Mouse (Mus musculus) heart, embryonic 12.5 days (tissue): Measurements from ENCODE around the gene Tbc1d22a. TPM values are rescaled to one million over a fixed set of nuclear protein-coding genes. Genes with fewer than 3 reads are reported as not detected.

ENCODE experiments used
- ATAC-seq: fragments of 200-750 bp; cut with Nextera tagmentation; 2 replicates; pipeline ENCODE4 v1.8.0; 2017; ENCODE audit warnings: moderate TSS enrichment, moderate library complexity; ENCODE audit not compliant: insufficient number of reproducible peaks, low FRiP score
- H3K27ac ChIP-seq: fragments of 300-500 bp; sonication (generic); 2 replicates; pipeline ENCODE4 v1.5.1; 2016; ENCODE audit warnings: mild to moderate bottlenecking, moderate library complexity; ENCODE audit not compliant: poor library complexity, severe bottlenecking
- H3K27me3 ChIP-seq: fragments of 300-500 bp; sonication (generic); replicated peaks from 2 replicates; pipeline ENCODE4 v1.6.1; 2016; ENCODE audit warnings: mild to moderate bottlenecking, moderate library complexity
- H3K36me3 ChIP-seq: fragments of 300-500 bp; sonication (generic); 2 replicates; pipeline ENCODE4 v1.6.1; 2016; ENCODE audit warnings: mild to moderate bottlenecking, moderate library complexity
- H3K4me1 ChIP-seq: fragments of 300-500 bp; sonication (generic); replicated peaks from 2 replicates; pipeline ENCODE4 v1.6.1; 2016; ENCODE audit warnings: mild to moderate bottlenecking
- H3K4me2 ChIP-seq: fragments of 300-500 bp; sonication (generic); 2 replicates; pipeline ENCODE4 v1.6.1; 2016; ENCODE audit warnings: mild to moderate bottlenecking, moderate library complexity
- H3K4me3 ChIP-seq: fragments of 300-500 bp; sonication (generic); 2 replicates; pipeline ENCODE4 v1.5.1; 2016; ENCODE audit warnings: mild to moderate bottlenecking
- H3K9ac ChIP-seq: fragments of 300-500 bp; sonication (generic); 2 replicates; pipeline ENCODE4 v1.6.1; 2016; ENCODE audit warnings: mild to moderate bottlenecking, moderate library complexity
- H3K9me3 ChIP-seq: fragments of 300-500 bp; sonication (generic); replicated peaks from 2 replicates; pipeline ENCODE4 v1.6.1; 2016; ENCODE audit warnings: mild to moderate bottlenecking, moderate library complexity
- WGBS: fragments of 180-500 bp; shearing (Covaris S2); methylation state at CpG from one replicate; pipeline ENCODE4 v1.1.7; 2016; 5-methylcytosine and 5-hydroxymethylcytosine counted together
- polyA plus RNA-seq: library from polyadenylated mRNA; unstranded; fragments of >200 nt; fragmentation: Nextera tagmentation; extraction: Ambion mirVana; gene quantifications from 2 replicates; pipeline ENCODE4 v1.2.1, GENCODE M21; 2016

The Tbc1d22a gene
- polyA plus RNA-seq, 1 experiment from 2014 or later: 10.3 TPM

DNA sequence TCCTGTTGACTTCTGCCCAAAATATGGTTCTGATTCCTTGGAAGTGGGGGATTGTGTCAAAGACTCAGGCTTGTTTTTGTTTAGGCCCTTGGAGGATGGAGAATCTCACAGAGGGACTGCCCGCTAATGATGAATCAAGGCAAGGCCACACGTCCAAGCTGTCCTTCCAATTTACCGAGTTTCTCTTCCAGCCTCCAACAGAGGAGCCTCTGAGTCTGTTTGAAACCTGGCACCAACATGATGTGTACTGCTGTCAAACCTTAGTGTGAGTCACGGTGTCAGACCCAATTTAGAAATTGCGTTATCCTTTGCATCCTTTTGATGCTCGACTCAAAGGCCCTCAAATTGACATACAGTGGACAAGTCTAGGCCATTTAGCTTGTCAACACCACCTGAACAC, 126.5 kb downstream of the Tbc1d22a start:
- no peak overlapping the region for H3K4me2 ChIP-seq
- H3K9ac ChIP-seq: no peak overlapping the region
- WGBS: 52% methylated on average over 6 of the region's 6 CpGs
- H3K4me1 ChIP-seq: 0 out of 2 replicates have a peak, but pooled peaks cover 4% of the 10 kb centered on the region
- H3K4me3 ChIP-seq: no peak overlapping the region
- no peaks in the 10 kb centered on the region for H3K36me3 ChIP-seq
- no peak overlapping the region for H3K27ac ChIP-seq
- peaks cover 18% of the 10 kb centered on the region; the same call in 1 of the 2 replicates for H3K27me3 ChIP-seq
- no peak for ATAC-seq
- no peaks in the 10 kb centered on the region for H3K9me3 ChIP-seq

DNA sequence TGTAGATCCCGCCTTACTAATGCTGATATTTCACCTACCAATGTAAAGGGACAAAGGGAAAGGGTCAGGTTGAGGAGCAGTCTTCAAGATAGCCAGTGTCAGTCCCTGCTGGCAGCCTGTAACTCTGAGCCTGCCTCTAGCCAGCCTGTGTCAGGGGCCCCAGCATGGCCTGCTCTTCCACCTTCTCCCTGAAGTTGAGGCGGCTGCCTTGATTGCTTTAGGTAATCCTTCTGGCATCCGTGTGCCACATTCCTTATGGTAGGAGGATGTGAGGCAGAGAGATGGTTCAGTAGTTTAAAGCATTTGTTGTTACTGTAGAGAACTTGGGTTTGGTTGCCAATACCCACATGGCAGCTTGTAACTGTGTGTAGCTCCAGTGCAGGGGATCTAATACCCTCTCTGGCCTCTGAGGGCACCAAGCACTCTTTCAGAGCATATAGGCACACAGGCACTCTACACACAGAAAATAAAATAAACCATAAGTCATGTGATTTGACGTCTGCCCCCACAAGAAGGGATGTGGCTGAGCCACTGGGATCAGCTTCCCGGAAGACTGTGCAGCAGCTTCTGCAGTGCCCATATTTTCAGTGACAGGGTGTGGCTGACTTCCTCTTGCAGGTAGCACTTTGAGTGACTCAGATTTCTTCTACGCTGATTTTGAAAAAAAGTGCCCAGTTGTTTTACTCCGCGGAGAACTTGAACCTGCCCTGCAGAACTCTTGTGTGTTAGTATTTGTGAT, 128.5 kb downstream of the Tbc1d22a start:
- WGBS: 76% methylated on average over 8 of the region's 8 CpGs

GRCm38 (mm10) chr15:86344906-86345331, 130.7 kb downstream of the Tbc1d22a start:
- Histone ChIP-seq H3K9ac (no peak overlapping the region), H3K4me1 (0 out of 2 replicates have a peak, but pooled peaks cover 4% of the 10 kb centered on the region), H3K4me2 (no peak overlapping the region), H3K27ac (no peak overlapping the region), H3K36me3 (no peaks in the 10 kb centered on the region), H3K4me3 (no peak overlapping the region), H3K27me3 (peaks cover 5% of the 10 kb centered on the region; the same call in 1 of the 2 replicates), H3K9me3 (no peaks in the 10 kb centered on the region)
- 80% methylated on average over 8 of the region's 8 CpGs for WGBS
- ATAC-seq: no peak

More for the DNA sequence above, 128.5 kb downstream of the Tbc1d22a start:
- peaks cover 11% of the 10 kb centered on the region; the same call in 1 of the 2 replicates for H3K27me3 ChIP-seq
- no peak overlapping the region for H3K27ac ChIP-seq
- H3K4me3 ChIP-seq: no peak overlapping the region
- H3K36me3 ChIP-seq: no peaks in the 10 kb centered on the region
- H3K9me3 ChIP-seq: no peaks in the 10 kb centered on the region
- H3K9ac ChIP-seq: no peak overlapping the region
- ATAC-seq: no peak
- H3K4me1 ChIP-seq: 0 out of 2 replicates have a peak, but pooled peaks cover 4% of the 10 kb centered on the region
- no peak overlapping the region for H3K4me2 ChIP-seq

- Histone ChIP-seq H3K9ac (no peak overlapping the region), H3K4me3 (no peak overlapping the region), H3K27ac (no peak overlapping the region), H3K4me1 (peaks cover 4% of the 10 kb centered on the region; the same call in 1 of the 2 replicates), H3K27me3 (peaks cover 8% of the 10 kb centered on the region; the same call in 1 of the 2 replicates), H3K4me2 (no peak overlapping the region), H3K9me3 (no peaks in the 10 kb centered on the region), H3K36me3 (no peaks in the 10 kb centered on the region)
- ATAC-seq: no peak
- WGBS: 61% methylated on average over 9 of the region's 9 CpGs
Measured at GRCm38 (mm10) chr15:86345907-86346306, 131.6 kb downstream of the Tbc1d22a start.

GRCm38 (mm10) chr15:86346606-86347005, 132.3 kb downstream of the Tbc1d22a start:
- 77% methylated on average over 3 of the region's 3 CpGs for WGBS

GRCm38 (mm10) chr15:86354932-86355331, 140.7 kb downstream of the Tbc1d22a start:
- Histone ChIP-seq H3K4me2 (no peak overlapping the region), H3K27ac (no peak overlapping the region), H3K9me3 (no peaks in the 10 kb centered on the region), H3K9ac (no peak overlapping the region), H3K36me3 (no peaks in the 10 kb centered on the region), H3K27me3 (0 out of 2 replicates have a peak, but pooled peaks cover 7% of the 10 kb centered on the region), H3K4me1 (peaks cover 4% of the 10 kb centered on the region; the same call in 1 of the 2 replicates), H3K4me3 (no peak overlapping the region)
- ATAC-seq: no peak
- 78% methylated on average over 2 of the region's 2 CpGs for WGBS

More at GRCm38 (mm10) chr15:86346606-86347005, 132.3 kb downstream of the Tbc1d22a start:
- Histone ChIP-seq H3K27ac (no peak overlapping the region), H3K4me2 (no peak overlapping the region), H3K36me3 (no peaks in the 10 kb centered on the region), H3K9ac (no peak overlapping the region), H3K4me3 (no peak overlapping the region), H3K4me1 (peaks cover 4% of the 10 kb centered on the region; the same call in 1 of the 2 replicates), H3K27me3 (peaks cover 8% of the 10 kb centered on the region; the same call in 1 of the 2 replicates), H3K9me3 (no peaks in the 10 kb centered on the region)
- ATAC-seq: no peak

GRCm38 (mm10) chr15:86355857-86356256, 141.6 kb downstream of the Tbc1d22a start:
- 0 out of 2 replicates have a peak, but pooled peaks cover 5% of the 10 kb centered on the region for H3K27me3 ChIP-seq
- H3K4me1 ChIP-seq: no peaks in the 10 kb centered on the region
- no peaks in the 10 kb centered on the region for H3K9me3 ChIP-seq
- H3K4me3 ChIP-seq: no peak overlapping the region
- H3K4me2 ChIP-seq: no peak overlapping the region
- WGBS: 60% methylated on average over 2 of the region's 2 CpGs
- no peak for ATAC-seq
- no peaks in the 10 kb centered on the region for H3K36me3 ChIP-seq
- H3K27ac ChIP-seq: no peak overlapping the region
- H3K9ac ChIP-seq: no peak overlapping the region

DNA sequence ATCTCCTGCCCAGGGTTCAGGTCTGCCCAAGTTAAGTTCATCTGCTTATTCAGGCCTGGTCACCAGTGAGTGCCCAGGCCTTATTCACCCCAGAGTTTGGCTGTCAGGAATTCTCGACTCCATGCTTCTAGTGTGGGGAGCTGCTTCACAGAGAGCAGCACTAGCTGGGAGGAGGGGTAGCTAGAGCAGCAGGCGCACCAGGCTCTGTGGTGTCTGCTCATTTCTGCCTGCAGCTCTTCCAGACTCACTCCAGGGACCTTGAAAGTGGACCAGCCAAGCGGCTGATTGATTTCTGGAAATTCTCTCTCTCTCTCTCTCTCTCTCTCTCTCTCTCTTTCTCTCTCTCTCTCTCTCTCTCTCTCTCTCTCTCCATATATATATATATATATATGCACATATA, 146.1 kb downstream of the Tbc1d22a start:
- Histone ChIP-seq H3K9ac (no peak overlapping the region), H3K4me3 (no peak overlapping the region), H3K27ac (no peak overlapping the region), H3K9me3 (no peaks in the 10 kb centered on the region), H3K4me1 (peaks cover 15% of the 10 kb centered on the region), H3K36me3 (no peaks in the 10 kb centered on the region), H3K27me3 (peaks cover 2% of the 10 kb centered on the region; the same call in 1 of the 2 replicates), H3K4me2 (no peak overlapping the region)
- no peak for ATAC-seq
- WGBS: 60% methylated on average over 3 of the region's 3 CpGs

DNA sequence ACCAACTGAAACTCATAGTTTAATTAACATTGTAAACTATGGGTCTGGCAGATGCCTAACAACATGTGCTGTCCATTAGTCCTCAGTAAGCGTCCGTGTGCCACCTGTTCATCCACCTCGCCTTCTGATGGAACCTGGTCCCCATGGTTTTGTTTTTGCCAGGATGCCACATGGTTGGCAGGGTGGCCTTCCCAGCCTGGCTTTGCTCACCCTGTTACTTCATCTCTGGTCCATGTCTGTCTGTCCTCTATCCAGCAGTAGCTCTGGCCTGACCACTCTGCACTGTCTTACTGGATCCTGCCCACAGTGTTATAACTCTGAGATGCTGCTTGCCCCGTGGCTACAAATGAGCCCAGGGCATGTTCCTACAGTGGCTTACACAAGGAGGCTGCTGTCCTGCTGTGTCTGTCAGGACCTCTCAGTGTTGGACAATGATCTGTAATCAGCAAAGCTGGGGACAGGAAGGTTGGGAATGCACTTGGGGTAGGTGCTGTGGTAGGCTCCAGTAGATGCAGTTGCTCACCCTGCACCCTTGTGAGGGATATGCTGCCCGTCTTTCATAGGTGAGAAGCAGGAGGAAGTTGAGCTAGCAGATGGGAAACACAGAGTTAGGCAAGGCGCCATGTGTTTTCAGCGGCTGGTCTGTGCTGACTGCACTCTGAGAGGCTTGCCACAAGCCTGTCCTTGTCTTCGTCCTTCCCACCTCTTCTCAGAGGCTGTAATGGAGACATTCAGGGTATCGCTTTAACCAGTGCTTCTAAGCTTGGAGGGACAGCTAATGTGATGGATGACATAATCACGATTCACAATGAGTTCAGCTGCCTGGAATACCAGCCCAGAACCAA, 148.3 kb downstream of the Tbc1d22a start:
- Histone ChIP-seq H3K9ac (no peak overlapping the region), H3K27me3 (peaks cover 4% of the 10 kb centered on the region; the same call in 1 of the 2 replicates), H3K4me1 (peaks cover 15% of the 10 kb centered on the region), H3K9me3 (no peaks in the 10 kb centered on the region), H3K4me2 (no peak overlapping the region), H3K27ac (no peak overlapping the region), H3K4me3 (no peak overlapping the region), H3K36me3 (no peaks in the 10 kb centered on the region)
- no peak for ATAC-seq
- 57% methylated on average over 10 of the region's 10 CpGs for WGBS

DNA sequence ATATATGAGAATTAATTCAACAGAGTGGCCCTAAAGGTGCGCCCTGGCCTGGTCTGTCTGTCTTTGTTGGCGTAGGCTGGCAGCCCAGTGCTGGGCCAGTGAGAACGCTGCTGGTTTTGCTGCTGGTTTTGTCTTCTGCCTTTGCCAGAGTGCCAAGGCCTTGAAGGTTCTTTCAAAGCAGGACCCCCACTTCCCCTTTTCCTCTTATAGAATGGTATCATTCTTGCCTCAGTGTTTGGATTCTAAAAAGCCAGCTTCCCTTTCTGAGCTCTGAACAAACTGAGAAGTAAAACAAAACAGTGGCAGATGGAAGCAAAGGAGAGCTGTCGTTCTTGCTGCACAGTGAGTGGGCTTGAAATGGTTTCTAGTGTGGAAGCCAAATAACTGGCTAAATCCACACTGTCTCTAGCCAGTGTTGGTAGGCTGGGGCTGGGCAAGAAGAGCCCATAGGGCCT, 149.6 kb downstream of the Tbc1d22a start:
- Histone ChIP-seq H3K9me3 (no peaks in the 10 kb centered on the region), H3K4me1 (peaks cover 15% of the 10 kb centered on the region), H3K36me3 (no peaks in the 10 kb centered on the region), H3K4me2 (no peak overlapping the region), H3K27me3 (peaks cover 4% of the 10 kb centered on the region; the same call in 1 of the 2 replicates), H3K9ac (no peak overlapping the region), H3K27ac (no peak overlapping the region), H3K4me3 (no peak overlapping the region)
- ATAC-seq: no peak
- WGBS: 78% methylated on average over 4 of the region's 4 CpGs
